Mouse (Mus musculus) forebrain, embryonic 13.5 days (tissue): Measurements from ENCODE around the gene Astl. TPM values are rescaled to one million over a fixed set of nuclear protein-coding genes. Genes with fewer than 3 reads are reported as not detected.

Source experiments
- ATAC-seq: fragments of 200-750 bp; cut with Nextera tagmentation; 2 replicates; pipeline ENCODE4 v1.8.0; 2017
- H3K27ac ChIP-seq: fragments of 300-500 bp; sonication (generic); 2 replicates; pipeline ENCODE4 v1.5.1; 2015; ENCODE audit warnings: inconsistent platforms, mild to moderate bottlenecking, moderate library complexity
- H3K27me3 ChIP-seq: fragments of 300-500 bp; sonication (generic); 2 replicates; pipeline ENCODE4 v1.6.1; 2015; ENCODE audit warnings: mild to moderate bottlenecking, inconsistent platforms
- H3K36me3 ChIP-seq: fragments of 300-500 bp; sonication (generic); 2 replicates; pipeline ENCODE4 v1.6.1; 2015; ENCODE audit warnings: mild to moderate bottlenecking, inconsistent platforms; ENCODE audit not compliant: poor library complexity, severe bottlenecking
- H3K4me1 ChIP-seq: fragments of 300-500 bp; sonication (generic); 2 replicates; pipeline ENCODE4 v1.6.1; 2015; ENCODE audit warnings: inconsistent platforms
- H3K4me2 ChIP-seq: fragments of 300-500 bp; sonication (generic); 2 replicates; pipeline ENCODE4 v1.6.1; 2015; ENCODE audit warnings: inconsistent platforms, mild to moderate bottlenecking, moderate library complexity
- H3K4me3 ChIP-seq: fragments of 300-500 bp; sonication (generic); 2 replicates; pipeline ENCODE4 v1.5.1; 2015; ENCODE audit warnings: mild to moderate bottlenecking, inconsistent platforms
- H3K9ac ChIP-seq: fragments of 300-500 bp; sonication (generic); 2 replicates; pipeline ENCODE4 v1.6.1; 2015; ENCODE audit warnings: mild to moderate bottlenecking, inconsistent platforms
- H3K9me3 ChIP-seq: fragments of 300-500 bp; sonication (generic); replicated peaks from 2 replicates; pipeline ENCODE4 v1.6.1; 2016; ENCODE audit warnings: inconsistent platforms
- WGBS: fragments of 180-500 bp; shearing (Covaris S2); methylation state at CpG from one replicate; pipeline ENCODE4 v1.1.7; 2015; 5-methylcytosine and 5-hydroxymethylcytosine counted together
- polyA plus RNA-seq: library from polyadenylated mRNA; unstranded; fragments of >200 nt; fragmentation: Nextera tagmentation; extraction: Ambion mirVana; gene quantifications from 2 replicates; pipeline ENCODE4 v1.2.1, GENCODE M21; 2015

The Astl gene
- polyA plus RNA-seq, 1 experiment from 2014 or later: not detected

DNA sequence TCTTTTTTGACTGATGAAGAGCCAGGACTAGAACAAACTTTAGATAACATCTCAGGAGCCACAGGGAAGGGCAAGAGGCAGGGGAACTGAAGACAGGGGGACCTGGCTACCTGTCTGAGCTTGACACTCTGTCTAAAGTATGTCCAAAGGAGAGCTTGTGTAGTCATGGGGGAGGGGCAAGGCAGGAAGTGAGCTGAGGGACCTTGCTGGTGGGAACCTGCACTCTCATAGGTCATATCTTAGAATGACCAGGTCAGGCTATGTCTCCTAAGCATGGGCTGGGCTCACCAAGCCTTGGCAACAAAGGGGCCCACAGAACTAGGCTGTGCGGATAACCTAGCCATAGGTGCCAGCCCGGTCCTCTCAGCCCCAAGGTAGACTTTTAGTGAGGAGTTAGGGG, 33.6 kb downstream of the Astl start:
- H3K9me3 ChIP-seq: no peaks in the 10 kb centered on the region
- 84% methylated on average over 2 of the region's 2 CpGs for WGBS
- H3K27me3 ChIP-seq: peaks cover 7% of the 10 kb centered on the region; the same call in 1 of the 2 replicates
- no peaks in the 10 kb centered on the region for H3K36me3 ChIP-seq
- 0 out of 2 replicates have a peak, but pooled peaks cover 6% of the 10 kb centered on the region for H3K4me1 ChIP-seq
- H3K4me3 ChIP-seq: no peak overlapping the region
- no peak overlapping the region for H3K4me2 ChIP-seq
- no peak overlapping the region for H3K9ac ChIP-seq
- no peak overlapping the region for H3K27ac ChIP-seq
- ATAC-seq: no peak

DNA sequence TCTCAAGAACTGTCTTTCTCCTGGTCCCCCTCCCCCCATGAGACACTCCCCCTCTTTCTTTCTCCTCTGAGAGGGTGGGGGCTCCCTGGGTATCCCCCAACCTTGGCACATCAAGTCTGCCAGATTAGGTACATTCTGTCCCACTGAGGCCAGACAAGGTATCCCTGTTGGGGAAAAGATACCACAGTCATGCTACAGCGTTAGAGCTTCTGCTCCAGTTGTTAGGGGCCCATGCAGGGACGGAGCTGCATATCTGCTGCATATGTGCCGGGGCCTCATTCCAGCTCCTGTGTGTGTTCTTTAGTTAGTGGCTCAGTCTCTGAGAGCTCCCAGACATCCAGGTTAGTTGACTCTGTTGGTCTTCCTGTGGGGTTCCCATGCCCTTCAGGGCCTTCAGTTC, 35.7 kb downstream of the Astl start:
- Histone ChIP-seq H3K4me2 (no peak overlapping the region), H3K9ac (no peak overlapping the region), H3K36me3 (no peaks in the 10 kb centered on the region), H3K27ac (no peak overlapping the region), H3K4me3 (no peak overlapping the region), H3K27me3 (no peaks in the 10 kb centered on the region; the same call in 1 of the 2 replicates), H3K9me3 (no peaks in the 10 kb centered on the region), H3K4me1 (peaks cover 16% of the 10 kb centered on the region)
- WGBS: 86% methylated on average over 3 of the region's 3 CpGs
- no peak for ATAC-seq

DNA sequence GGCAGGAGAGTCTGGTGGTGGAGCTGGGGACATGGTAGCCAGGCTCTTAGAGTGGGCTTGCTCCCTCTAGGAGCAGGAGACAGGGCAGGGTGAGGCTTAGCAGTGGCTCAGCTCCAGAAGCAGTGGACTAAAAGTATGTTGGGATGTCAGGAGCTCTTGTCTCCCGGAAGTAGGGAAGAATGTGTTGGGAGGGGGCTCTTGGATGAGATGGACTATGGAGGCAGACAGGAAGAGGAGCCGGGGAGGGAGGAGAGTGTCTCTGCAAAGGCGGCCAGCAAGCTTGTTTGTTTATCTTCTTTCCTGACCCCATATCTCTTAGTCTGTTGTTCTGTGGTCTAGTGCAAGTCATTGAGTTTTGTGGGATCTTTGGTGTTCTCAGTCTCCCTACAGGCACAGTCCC, 36.6 kb downstream of the Astl start:
- no peaks in the 10 kb centered on the region for H3K9me3 ChIP-seq
- no peak overlapping the region for H3K27ac ChIP-seq
- no peak overlapping the region for H3K4me3 ChIP-seq
- H3K27me3 ChIP-seq: no peaks in the 10 kb centered on the region
- 94% methylated on average over 3 of the region's 3 CpGs for WGBS
- H3K4me1 ChIP-seq: peaks cover 16% of the 10 kb centered on the region
- ATAC-seq: no peak
- no peak overlapping the region for H3K4me2 ChIP-seq
- H3K9ac ChIP-seq: no peak overlapping the region
- H3K36me3 ChIP-seq: no peaks in the 10 kb centered on the region

DNA sequence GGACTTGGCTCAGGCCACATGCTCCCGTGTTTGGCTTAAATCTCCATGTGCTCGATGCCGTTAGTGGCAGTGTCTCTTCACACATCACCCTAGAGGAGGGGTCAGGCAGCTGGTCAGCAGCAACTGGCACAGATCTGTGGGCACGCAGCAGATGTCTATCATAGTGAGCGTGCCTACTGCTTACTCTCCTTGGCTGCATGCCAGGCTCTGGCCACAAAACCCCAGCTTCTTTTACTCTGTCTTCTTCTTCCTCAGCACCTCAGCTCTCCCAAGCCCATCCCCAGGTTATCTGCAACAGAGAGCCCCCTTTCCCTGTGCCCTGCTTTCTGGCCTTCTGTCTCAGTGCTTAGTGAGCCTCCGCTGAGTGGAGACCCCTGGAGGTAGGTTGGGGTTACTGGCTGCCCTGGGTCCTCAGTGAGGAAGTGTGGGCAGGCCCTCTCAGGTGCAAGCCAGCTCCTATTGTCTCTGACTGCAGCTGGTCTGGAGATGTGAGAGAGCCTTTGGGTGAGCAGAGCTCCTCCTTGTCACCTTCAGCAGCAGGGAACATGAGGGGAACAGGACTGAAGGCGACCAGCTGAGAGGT, 37.4 kb downstream of the Astl start:
- Histone ChIP-seq H3K27ac (no peak overlapping the region), H3K27me3 (no peaks in the 10 kb centered on the region), H3K4me3 (no peak overlapping the region), H3K4me2 (no peak overlapping the region), H3K9ac (no peak overlapping the region), H3K36me3 (no peaks in the 10 kb centered on the region), H3K9me3 (no peaks in the 10 kb centered on the region), H3K4me1 (peaks cover 16% of the 10 kb centered on the region)
- 52% methylated on average over 7 of the region's 7 CpGs for WGBS
- no peak for ATAC-seq

DNA sequence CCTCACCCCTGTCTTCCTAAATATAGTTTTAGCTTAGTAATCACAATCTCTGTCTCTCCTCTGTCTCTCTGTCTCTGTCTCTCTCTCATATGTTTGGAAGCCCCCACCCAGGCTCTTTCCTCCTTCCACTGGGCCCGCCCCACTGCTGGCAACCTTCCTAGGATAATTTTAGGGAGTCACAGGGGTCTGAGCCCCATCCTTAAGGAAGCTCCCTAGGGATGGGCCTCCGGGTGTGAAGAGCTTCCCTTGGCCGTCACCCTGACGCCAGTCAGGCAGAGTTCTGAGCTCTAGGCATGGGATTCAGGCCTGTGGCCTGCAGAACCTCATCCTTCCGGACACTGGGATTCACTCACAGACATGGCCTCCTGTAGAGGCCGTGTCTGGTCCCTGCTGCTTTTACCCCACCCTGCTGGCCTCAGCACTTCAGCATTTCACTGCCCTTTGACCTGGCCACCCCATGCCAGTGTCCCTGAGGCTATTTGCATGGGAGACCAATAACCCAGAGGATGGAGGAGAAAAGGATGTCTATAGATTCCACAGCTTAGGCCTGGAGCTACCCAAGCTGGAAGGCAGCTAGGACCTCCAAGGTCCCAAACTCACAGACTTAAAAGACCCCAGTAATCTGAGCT, 38.1 kb downstream of the Astl start:
- peaks cover 16% of the 10 kb centered on the region for H3K4me1 ChIP-seq
- no peaks in the 10 kb centered on the region for H3K9me3 ChIP-seq
- WGBS: 83% methylated on average over 6 of the region's 6 CpGs
- no peak overlapping the region for H3K9ac ChIP-seq
- H3K36me3 ChIP-seq: no peaks in the 10 kb centered on the region
- no peak overlapping the region for H3K4me3 ChIP-seq
- H3K27me3 ChIP-seq: no peaks in the 10 kb centered on the region
- ATAC-seq: no peak
- H3K27ac ChIP-seq: no peak overlapping the region
- H3K4me2 ChIP-seq: no peak overlapping the region

DNA sequence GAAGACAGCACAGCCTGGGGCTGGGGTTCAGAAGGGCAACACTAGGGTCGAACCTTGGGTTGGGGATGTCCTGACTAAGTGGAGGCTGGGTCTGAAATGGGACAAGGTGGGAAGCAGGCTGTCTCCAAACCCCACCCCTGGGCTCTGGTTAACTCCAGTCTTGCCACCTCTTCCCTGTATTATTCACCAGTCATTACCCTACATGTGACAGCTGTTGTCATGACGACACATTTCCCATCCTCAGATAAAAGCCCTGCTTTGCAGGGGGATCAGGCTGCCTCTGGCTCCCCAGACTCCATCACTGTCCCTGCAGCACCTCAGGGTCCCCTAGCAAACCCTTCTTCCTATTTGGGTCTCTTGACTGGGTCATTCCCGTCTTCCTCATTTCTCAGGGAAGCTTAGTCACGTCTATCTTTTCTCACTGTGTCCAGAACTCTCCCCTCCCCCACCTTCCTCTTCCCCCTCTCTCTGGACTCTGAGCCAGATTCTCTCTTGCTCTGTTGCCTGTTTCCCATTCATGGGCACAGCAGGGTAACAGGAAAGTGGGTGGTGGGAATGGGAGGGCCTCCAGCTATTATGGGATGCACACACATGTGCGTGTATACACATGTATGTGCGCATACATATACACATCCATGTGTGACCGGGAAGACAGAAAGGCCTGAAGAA, 39.6 kb downstream of the Astl start:
- 61% methylated on average over 7 of the region's 7 CpGs for WGBS
- Histone ChIP-seq H3K36me3 (no peaks in the 10 kb centered on the region), H3K27ac (no peak overlapping the region), H3K9ac (no peak overlapping the region), H3K27me3 (no peaks in the 10 kb centered on the region), H3K9me3 (no peaks in the 10 kb centered on the region), H3K4me2 (no peak overlapping the region), H3K4me1 (peaks cover 16% of the 10 kb centered on the region), H3K4me3 (no peak overlapping the region)
- peak; percentile 74 for ATAC-seq

DNA sequence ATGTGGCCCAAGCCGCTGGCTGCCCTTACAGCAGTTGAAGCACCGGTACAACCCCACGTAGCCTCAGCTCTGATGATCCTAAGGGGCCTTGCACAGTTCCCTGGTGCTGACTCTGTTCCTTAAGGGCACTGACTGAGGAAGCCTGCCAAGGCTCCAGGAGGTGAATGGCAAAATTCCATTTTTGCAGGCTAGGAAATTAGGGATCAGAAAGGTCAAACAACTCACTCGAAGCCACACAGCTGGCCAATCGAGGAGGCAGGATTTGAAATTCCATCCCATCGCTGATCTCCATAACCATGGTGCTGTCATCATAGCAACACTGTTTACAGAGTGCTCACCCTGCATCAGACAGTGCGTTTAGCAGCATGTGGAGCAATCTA, 40.2 kb downstream of the Astl start:
- Histone ChIP-seq H3K36me3 (no peaks in the 10 kb centered on the region), H3K4me2 (no peak overlapping the region), H3K4me1 (peaks cover 16% of the 10 kb centered on the region), H3K4me3 (no peak overlapping the region), H3K9me3 (no peaks in the 10 kb centered on the region), H3K27ac (no peak overlapping the region), H3K27me3 (no peaks in the 10 kb centered on the region), H3K9ac (no peak overlapping the region)
- 76% methylated on average over 7 of the region's 7 CpGs for WGBS
- ATAC-seq: no peak

DNA sequence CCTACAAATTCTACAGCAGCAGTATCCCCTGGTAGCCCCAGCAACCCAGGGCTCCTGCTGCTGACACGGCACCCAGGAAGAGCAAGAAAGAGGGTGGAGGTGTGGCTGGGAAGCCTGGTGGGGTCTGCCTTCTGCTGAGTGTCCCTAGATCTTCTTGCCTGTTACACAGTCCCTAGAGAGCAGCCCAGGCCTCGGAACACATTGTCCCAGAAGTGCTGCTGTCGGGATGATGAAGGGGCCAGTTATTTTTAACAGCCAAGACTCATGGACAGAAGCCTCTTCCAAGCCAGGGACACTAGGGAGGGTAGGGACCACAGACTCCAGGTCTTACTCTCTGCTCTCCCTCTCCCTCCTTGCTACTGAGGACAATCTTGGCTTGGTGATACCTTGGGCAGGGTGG, 40.8 kb downstream of the Astl start:
- Histone ChIP-seq H3K4me2 (no peak overlapping the region), H3K9ac (no peak overlapping the region), H3K36me3 (no peaks in the 10 kb centered on the region), H3K27me3 (no peaks in the 10 kb centered on the region), H3K27ac (no peak overlapping the region), H3K4me3 (no peak overlapping the region), H3K4me1 (peaks cover 16% of the 10 kb centered on the region), H3K9me3 (no peaks in the 10 kb centered on the region)
- WGBS: 73% methylated on average over 3 of the region's 3 CpGs
- no peak for ATAC-seq

DNA sequence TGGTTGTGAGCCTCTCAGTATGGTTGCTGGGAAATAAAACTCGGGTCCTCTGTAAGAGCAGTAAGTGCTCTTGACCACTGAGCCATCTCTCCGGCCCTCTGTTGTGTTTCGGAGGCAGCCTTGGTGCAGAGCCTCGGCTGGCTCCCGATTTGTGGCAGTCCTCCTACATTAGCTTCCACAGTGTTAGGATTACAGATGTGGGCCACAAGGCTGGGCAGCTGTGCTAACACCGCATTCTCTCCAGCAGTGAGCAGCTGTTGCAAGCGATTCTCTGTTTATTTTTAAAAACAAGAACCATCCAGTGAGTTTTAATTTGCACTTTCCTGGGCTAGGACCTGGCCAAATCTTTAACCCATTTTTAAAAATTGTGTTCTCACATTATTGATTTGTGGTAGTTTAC, 45.4 kb downstream of the Astl start:
- no peak overlapping the region for H3K9ac ChIP-seq
- no peak overlapping the region for H3K27ac ChIP-seq
- H3K4me2 ChIP-seq: no peak overlapping the region
- no peak overlapping the region for H3K4me3 ChIP-seq
- 78% methylated on average over 7 of the region's 7 CpGs for WGBS
- H3K36me3 ChIP-seq: no peaks in the 10 kb centered on the region
- no peak for ATAC-seq
- no peaks in the 10 kb centered on the region for H3K4me1 ChIP-seq
- no peaks in the 10 kb centered on the region for H3K9me3 ChIP-seq
- H3K27me3 ChIP-seq: 0 out of 2 replicates have a peak, but pooled peaks cover 3% of the 10 kb centered on the region

DNA sequence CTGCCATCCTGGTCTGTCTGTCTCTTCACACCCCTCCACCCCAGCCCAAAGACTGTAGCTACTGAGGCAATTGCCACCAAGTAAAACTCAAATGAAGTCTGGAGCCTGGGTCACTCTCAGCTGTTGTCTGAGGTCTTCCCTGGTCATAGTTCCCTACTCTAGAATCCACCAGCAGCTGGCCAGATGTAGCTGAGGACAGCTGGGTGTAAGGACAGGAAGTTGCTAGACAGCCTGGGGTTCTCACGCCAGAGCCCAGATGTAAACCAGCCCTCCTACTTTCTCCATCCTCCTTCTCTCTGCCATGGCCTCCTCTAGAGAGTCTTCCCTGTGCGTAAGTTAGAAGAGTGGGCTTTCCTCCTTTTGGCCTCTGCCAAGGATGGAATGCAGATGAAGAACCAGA, 49.1 kb downstream of the Astl start:
- H3K27ac ChIP-seq: no peak overlapping the region
- no peaks in the 10 kb centered on the region for H3K4me1 ChIP-seq
- no peaks in the 10 kb centered on the region for H3K36me3 ChIP-seq
- H3K27me3 ChIP-seq: 0 out of 2 replicates have a peak, but pooled peaks cover 3% of the 10 kb centered on the region
- no peak overlapping the region for H3K4me3 ChIP-seq
- H3K9ac ChIP-seq: no peak overlapping the region
- no peak for ATAC-seq
- WGBS: 79% methylated on average over 2 of the region's 2 CpGs
- no peak overlapping the region for H3K4me2 ChIP-seq
- H3K9me3 ChIP-seq: no peaks in the 10 kb centered on the region

DNA sequence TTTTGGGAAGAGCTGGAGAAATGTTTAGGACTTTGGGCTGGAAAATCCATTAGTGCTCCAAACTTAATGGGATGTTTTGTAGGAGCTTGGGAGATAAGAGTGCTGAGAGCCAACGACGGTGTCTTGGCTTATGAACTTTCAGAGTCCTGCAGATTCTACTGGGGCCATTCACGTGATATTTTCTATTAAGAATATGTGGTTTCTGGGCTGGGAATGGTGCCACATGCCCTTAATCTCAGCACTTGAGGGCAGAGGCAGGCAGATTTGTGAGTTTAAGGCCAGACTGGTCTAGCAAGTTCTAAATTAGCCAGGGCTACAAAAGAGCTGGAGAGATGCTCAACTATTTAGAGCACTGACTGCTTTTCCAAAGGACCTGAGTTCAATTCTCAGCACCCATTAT, 51.9 kb downstream of the Astl start:
- Histone ChIP-seq H3K9ac (no peak overlapping the region), H3K36me3 (no peaks in the 10 kb centered on the region), H3K4me2 (no peak overlapping the region), H3K9me3 (no peaks in the 10 kb centered on the region), H3K4me3 (no peak overlapping the region), H3K27ac (no peak overlapping the region), H3K27me3 (0 out of 2 replicates have a peak, but pooled peaks cover 3% of the 10 kb centered on the region), H3K4me1 (no peaks in the 10 kb centered on the region)
- WGBS: 79% methylated on average over 3 of the region's 3 CpGs
- ATAC-seq: no peak

DNA sequence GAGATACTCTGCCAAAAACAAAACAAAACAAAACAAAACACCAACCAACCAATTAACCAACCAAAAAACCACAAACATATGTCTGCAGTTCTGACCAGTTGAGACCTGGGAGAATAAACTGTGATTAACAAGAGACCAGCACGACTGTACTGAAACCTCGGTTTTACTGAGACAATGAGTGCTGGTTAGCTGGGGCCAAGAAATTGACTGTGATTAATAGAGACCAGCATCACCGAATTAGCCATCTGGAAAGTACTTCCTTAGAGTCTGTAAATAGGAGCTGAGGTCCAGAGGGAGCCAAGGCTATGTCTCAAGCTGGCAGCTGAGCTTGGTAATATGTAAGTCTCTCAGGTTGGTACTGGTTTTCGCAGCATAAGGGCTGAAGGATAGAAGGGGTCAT, 52.4 kb downstream of the Astl start:
- Histone ChIP-seq H3K9ac (no peak overlapping the region), H3K36me3 (no peaks in the 10 kb centered on the region), H3K4me3 (no peak overlapping the region), H3K27me3 (0 out of 2 replicates have a peak, but pooled peaks cover 3% of the 10 kb centered on the region), H3K27ac (no peak overlapping the region), H3K9me3 (no peaks in the 10 kb centered on the region), H3K4me1 (no peaks in the 10 kb centered on the region), H3K4me2 (no peak overlapping the region)
- 65% methylated on average over 4 of the region's 4 CpGs for WGBS
- no peak for ATAC-seq
